Mouse (Mus musculus) small intestine, adult 2 months (tissue): ENCODE measurements around the gene Hnrnpa1. TPM values are rescaled to one million over a fixed set of nuclear protein-coding genes. Genes with fewer than 3 reads are reported as not detected.
"Not testable (repeated sequence)": the region's sequence is repeated elsewhere in the genome, so short reads cannot be mapped to it uniquely, and the experiment has no call there.

Source experiments
- H3K27ac ChIP-seq: fragments of 200-500 bp; 2 replicates; pipeline ENCODE4 v1.5.1; 2012; ENCODE audit warnings: low read depth, low read length, control low read depth, inconsistent platforms; ENCODE audit not compliant: insufficient read depth
- H3K27me3 ChIP-seq: fragments of 200-500 bp; 2 replicates; pipeline ENCODE4 v1.6.1; 2012; ENCODE audit warnings: mild to moderate bottlenecking, moderate library complexity, low read length, inconsistent platforms; ENCODE audit not compliant: control insufficient read depth, insufficient read depth
- H3K36me3 ChIP-seq: fragments of 200-500 bp; 2 replicates; pipeline ENCODE4 v1.6.1; 2012; ENCODE audit warnings: mild to moderate bottlenecking, low read length, control low read depth, inconsistent platforms; ENCODE audit not compliant: control insufficient read depth, insufficient read depth
- H3K4me1 ChIP-seq: fragments of 200-500 bp; 2 replicates; pipeline ENCODE4 v1.6.1; 2012; ENCODE audit warnings: low read length, inconsistent platforms, mixed read lengths; ENCODE audit not compliant: control insufficient read depth, insufficient read depth, insufficient read length
- H3K4me3 ChIP-seq: fragments of 200-500 bp; 2 replicates; pipeline ENCODE4 v1.5.1; 2012; ENCODE audit warnings: low read depth, mild to moderate bottlenecking, control low read depth, inconsistent platforms, low read length, moderate library complexity
- CTCF ChIP-seq: fragments of 200-500 bp; IDR thresholded peaks from 2 replicates; pipeline ENCODE4 v1.5.1; 2012; ENCODE audit warnings: low read depth, mild to moderate bottlenecking, control low read depth, inconsistent platforms, low read length, moderate library complexity, mixed read lengths; ENCODE audit not compliant: insufficient replicate concordance, insufficient read length; ENCODE audit errors: extremely low read depth
- POLR2A ChIP-seq: fragments of 200-500 bp; IDR thresholded peaks from 2 replicates; pipeline ENCODE4 v1.6.1; 2012; ENCODE audit warnings: low read depth, mild to moderate bottlenecking, control low read depth, inconsistent platforms, low read length, moderate library complexity
- WGBS: fragments of 180-500 bp; shearing (Covaris S2); methylation state at CpG from one replicate; pipeline ENCODE4 v1.1.7; 2018; 5-methylcytosine and 5-hydroxymethylcytosine counted together
- polyA plus RNA-seq: library from polyadenylated mRNA; depleted of rRNA; stranded (reverse); fragments of >200 nt; gene quantifications from 2 replicates; pipeline ENCODE4 v1.2.3, GENCODE M21; 2012

The Hnrnpa1 gene
- polyA plus RNA-seq, 1 experiment: 29.5 TPM

GRCm38 (mm10) chr15:103259162-103259561 is 18.9 kb downstream of the Hnrnpa1 start:
- Histone ChIP-seq H3K4me3 (no peak overlapping the region), H3K4me1 (peaks cover 13% of the 10 kb centered on the region), H3K27me3 (no peaks in the 10 kb centered on the region), H3K27ac (no peak overlapping the region), H3K36me3 (no peaks in the 10 kb centered on the region)
- no peak for TF ChIP-seq CTCF
- TF ChIP-seq POLR2A: no peak
- 57% methylated on average over 5 of the region's 5 CpGs for WGBS

- H3K27me3 ChIP-seq: no peaks in the 10 kb centered on the region
- no peaks in the 10 kb centered on the region for H3K36me3 ChIP-seq
- WGBS: 42% methylated on average over 1 of the region's 1 CpGs
- no peak overlapping the region for H3K4me3 ChIP-seq
- H3K27ac ChIP-seq: no peak overlapping the region
- TF ChIP-seq CTCF (no peak), POLR2A (no peak)
- peaks cover 11% of the 10 kb centered on the region for H3K4me1 ChIP-seq
These were observed 19.8 kb downstream of the Hnrnpa1 start for GRCm38 (mm10) chr15:103259989-103260388.

GRCm38 (mm10) chr15:103264794-103265193 is 24.6 kb downstream of the Hnrnpa1 start:
- 86% methylated on average over 2 of the region's 2 CpGs for WGBS
- Histone ChIP-seq H3K27ac (no peak overlapping the region), H3K36me3 (no peaks in the 10 kb centered on the region), H3K27me3 (no peaks in the 10 kb centered on the region), H3K4me1 (no peaks in the 10 kb centered on the region), H3K4me3 (no peak overlapping the region)
- TF ChIP-seq CTCF (no peak), POLR2A (no peak)

GRCm38 (mm10) chr15:103268903-103269302 is 28.7 kb downstream of the Hnrnpa1 start:
- Histone ChIP-seq H3K27ac (no peak overlapping the region), H3K36me3 (no peaks in the 10 kb centered on the region), H3K4me1 (no peaks in the 10 kb centered on the region), H3K4me3 (no peak overlapping the region), H3K27me3 (no peaks in the 10 kb centered on the region)
- no peak for TF ChIP-seq POLR2A
- TF ChIP-seq CTCF: no peak
- 75% methylated on average over 4 of the region's 4 CpGs for WGBS

- Histone ChIP-seq H3K4me1 (peaks cover 4% of the 10 kb centered on the region; the same call in 1 of the 2 replicates), H3K36me3 (no peaks in the 10 kb centered on the region), H3K27me3 (no peaks in the 10 kb centered on the region), H3K27ac (peak within 1 kb of the TSS; percentile 72), H3K4me3 (peak within 1 kb of the TSS; percentile 90)
- peak; percentile 88 for TF ChIP-seq POLR2A
- no peak for TF ChIP-seq CTCF
- under 1% methylated on average over 38 of the region's 38 CpGs for WGBS
These were observed 32.4 kb downstream of the Hnrnpa1 start, which contains the start of gene Copz1 for GRCm38 (mm10) chr15:103272419-103273279. Copz1 (plus strand) TSS chr15:103272714.

- WGBS: 85% methylated on average over 3 of the region's 3 CpGs
- not testable (repeated sequence) for H3K27ac ChIP-seq
These were observed 35.7 kb downstream of the Hnrnpa1 start for GRCm38 (mm10) chr15:103275943-103276342.

GRCm38 (mm10) chr15:103277949-103278348 is 37.7 kb downstream of the Hnrnpa1 start:
- Histone ChIP-seq H3K27ac (peak overlapping the region; percentile 76), H3K36me3 (no peaks in the 10 kb centered on the region), H3K27me3 (no peaks in the 10 kb centered on the region), H3K4me3 (no peak overlapping the region), H3K4me1 (peaks cover 13% of the 10 kb centered on the region)
- no peak for TF ChIP-seq CTCF
- TF ChIP-seq POLR2A: no peak
- 21% methylated on average over 7 of the region's 7 CpGs for WGBS

More at GRCm38 (mm10) chr15:103275943-103276342, 35.7 kb downstream of the Hnrnpa1 start:
- H3K36me3 ChIP-seq, H3K27me3 ChIP-seq, H3K4me1 ChIP-seq, H3K4me3 ChIP-seq: not testable (repeated sequence)
